Mouse (Mus musculus) ovary, postnatal 36 days (tissue): ENCODE measurements at regions not wholly inside any gene's neighbourhood (a gene's known extent, or its start where the extent isn't known, plus 50 kb on each side); places are given as distances from the start of the nearest gene placed in this dataset.

Experiments
- DNase-seq: peaks from one replicate; pipeline ENCODE4 v3.0.0; 2022; ENCODE audit warnings: low spot score, mixed read lengths

- DNase-seq, result no peak
These were observed 56.5 kb upstream of the Lsm6 start for GRCm38 (mm10) chr8:78877423-78877822.

GRCm38 (mm10) chr8:78889708-78890107, 68.8 kb upstream of the Lsm6 start:
- DNase-seq, result no peak

GRCm38 (mm10) chr8:78890571-78890970, 69.6 kb upstream of the Lsm6 start:
- DNase-seq, result no peak

DNA sequence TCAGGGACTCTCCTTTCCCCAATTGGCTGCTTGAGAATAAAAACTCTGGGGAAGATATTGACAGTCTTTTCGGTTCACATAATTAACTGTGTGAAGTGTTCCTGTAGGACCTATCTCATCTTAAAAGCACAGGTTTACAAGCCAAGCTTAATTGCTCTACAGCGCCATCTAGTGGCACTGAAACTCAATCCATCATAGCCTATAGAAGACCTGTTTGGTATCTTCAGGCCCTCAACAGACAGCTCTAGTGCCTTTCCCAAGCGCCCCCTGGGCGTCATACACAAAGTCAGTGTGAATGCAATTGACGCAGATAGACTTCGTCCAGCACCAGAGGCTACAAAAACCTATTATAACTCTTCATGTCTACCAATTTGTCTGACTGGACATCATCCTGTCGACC, 78.9 kb upstream of the Lsm6 start:
- peak; percentile 30 for DNase-seq

- DNase-seq, result no peak
These were observed 82.1 kb upstream of the Lsm6 start for GRCm38 (mm10) chr8:78903034-78903433.

- DNase-seq, result no peak
These were observed 87.0 kb upstream of the Lsm6 start for GRCm38 (mm10) chr8:78907918-78908317.

DNA sequence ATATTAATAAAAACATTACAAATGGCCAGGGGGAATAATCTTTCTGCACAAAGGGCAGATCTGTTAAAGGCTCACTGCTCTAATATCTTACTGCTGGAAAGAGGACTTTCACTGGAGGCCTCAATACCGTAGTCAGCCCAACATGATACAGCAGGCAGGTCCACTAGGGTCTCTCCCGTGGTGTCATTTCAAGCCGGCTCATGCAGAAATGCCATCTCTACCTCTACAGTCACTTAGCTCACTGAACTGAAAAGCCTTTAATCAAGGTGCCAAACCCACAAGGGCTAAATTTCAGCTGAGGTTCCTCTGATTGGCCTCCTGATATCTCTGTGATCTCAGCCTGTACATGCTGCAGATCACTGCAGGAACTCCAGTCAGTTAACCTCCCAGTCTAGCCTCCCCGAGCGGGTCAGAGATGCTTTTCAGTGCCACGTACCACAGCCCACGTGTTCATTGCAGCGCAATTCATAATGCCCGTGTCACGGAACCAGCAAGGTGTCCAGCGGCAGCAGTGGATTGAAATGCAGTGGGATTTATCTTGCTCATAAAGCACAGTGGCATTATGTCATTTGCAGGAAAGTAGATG, 90.4 kb upstream of the Lsm6 start:
- no peak for DNase-seq

DNA sequence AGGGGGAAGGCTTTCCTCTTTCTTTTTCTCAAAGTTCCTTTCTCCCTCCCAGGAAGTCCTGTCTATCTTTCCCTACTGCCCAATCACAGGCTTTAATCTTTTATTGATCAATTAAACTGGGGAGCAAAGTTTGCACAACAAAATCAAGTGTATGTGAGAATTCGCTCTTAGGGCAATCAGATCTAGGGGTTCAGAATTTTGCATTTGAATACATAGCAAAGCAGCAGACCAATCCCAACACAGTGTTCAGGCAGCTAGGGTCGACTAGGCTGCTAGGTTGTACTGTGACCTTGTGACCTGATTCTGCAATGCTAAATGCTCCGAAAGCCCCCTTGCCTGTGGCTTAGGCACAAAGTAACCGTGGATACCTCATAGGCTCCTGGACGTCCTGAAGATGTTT, 91.5 kb upstream of the Lsm6 start:
- DNase-seq, result no peak

DNA sequence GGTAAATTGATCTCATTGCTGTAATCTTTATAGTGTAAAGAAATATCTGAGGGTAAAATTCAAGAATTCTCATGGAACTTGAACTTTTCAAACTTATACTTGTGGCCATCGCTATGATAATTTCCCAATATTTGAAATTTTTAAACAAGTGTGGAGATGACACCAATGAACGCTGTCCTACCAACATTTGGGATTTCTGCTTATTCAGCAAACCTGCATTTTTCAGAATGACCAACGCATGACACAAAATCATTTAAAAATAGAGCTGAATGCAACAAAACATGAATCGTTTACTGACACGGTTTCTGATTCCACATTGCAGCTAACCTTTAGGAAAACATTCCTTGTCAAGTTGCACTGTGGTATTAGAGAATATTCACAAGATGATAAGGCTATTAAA, 92.9 kb upstream of the Lsm6 start:
- DNase-seq, result no peak

- DNase-seq, result no peak
These were observed 97.4 kb upstream of the Zfp827 start for GRCm38 (mm10) chr8:78930610-78931397.

DNA sequence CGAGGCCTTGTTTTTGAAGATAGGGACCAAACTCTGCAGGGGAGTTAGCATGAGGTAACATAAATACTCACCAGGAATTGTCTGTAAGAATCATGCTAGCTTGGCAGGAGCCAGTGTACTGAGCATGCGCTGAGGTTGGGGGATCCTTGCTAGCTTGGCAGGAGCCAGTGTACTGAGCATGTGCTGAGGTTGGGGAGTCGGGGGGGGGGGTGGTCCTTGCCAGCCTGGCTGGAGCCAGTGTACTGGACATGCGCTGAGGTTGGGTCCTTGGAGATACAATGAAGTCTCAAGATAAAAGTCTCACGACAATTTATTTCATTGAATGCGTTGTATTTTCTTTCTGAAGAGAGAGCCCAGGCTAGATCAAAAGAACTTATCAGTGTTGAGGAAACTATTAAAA, 96.2 kb upstream of the Zfp827 start:
- DNase-seq, result no peak

DNA sequence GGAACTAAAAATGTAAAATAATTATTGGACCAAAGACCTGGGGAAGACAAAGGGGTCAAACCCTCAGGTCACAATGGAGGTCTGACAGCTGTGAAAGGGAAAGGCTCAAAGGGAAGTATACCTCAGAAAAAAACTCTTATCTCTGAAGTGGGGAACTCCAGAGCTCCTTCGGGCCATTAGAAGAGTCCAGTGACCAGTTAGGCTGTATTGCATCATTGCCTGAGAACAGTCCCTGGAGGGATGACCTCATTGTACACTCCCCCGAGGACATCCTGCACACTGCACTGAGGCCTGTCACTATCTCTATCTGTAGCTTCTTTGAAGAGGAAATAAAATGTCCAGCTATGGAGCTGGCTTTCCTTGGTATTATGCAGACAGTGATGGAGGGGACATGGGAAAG, 88.2 kb upstream of the Zfp827 start:
- no peak for DNase-seq

DNA sequence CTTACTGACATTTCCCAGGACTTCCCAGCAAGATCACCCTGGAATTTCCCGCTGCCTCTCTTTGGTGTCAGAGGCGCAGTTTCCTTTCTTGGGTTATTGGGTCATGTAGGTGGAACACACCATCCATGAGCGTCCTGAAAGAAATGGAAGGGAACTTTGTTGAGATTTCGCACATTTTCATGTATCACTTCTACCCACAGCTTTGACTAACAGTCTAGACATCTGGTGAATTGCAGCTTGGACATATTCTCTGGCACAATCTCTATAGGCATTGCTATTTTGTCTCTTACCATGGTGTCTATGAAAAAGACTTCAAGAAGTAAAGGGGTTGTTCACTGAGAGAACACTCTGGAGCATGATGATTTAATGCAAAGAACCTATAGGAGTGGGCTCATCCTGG, 86.7 kb upstream of the Zfp827 start:
- DNase-seq, result no peak

DNA sequence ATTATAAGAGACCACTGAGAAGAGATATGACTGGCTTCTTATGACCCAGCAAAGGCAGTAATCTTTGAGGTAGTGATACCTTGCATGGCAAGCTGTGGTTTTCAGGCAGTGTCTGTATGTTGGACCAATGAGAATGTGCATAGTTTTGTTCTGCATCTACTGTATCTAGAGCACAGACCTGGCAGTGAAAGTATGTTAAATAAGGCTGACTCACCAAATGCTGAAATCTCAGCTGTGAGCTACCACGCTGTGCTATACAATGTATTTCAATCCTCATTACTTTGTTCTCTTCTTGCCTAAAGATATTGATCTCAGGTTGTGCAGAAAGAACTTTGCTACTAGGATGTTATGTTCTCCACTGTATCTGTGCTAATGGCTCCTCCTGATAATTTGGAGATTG, 83.9 kb upstream of the Zfp827 start:
- no peak for DNase-seq

GRCm38 (mm10) chr8:78945607-78946006, 82.6 kb upstream of the Zfp827 start:
- DNase-seq, result no peak

- no peak for DNase-seq
These were observed 82.2 kb upstream of the Zfp827 start for GRCm38 (mm10) chr8:78946085-78946484.

DNA sequence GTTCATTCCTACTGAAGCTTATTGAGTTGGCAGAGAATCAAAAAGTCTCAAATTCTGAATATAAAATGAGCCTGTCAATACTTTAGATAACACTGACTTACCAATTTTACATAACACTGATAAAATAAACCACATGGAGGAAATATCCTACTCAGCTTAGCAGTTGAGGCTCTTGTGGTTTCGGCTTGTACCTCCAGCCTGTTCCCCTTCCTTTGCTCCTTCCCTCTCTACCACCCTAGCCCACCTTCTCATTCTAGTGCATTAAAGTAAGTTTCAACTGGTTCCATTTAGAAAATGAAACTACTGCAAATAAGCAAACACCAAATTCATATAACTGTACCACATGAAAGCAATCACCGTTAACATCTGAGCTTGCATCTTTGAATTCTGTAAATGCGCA, 53.2 kb upstream of the Zfp827 start:
- no peak for DNase-seq
